Mouse (Mus musculus): ENCODE results near the gene Ercc1. TPM values are rescaled to one million over a fixed set of nuclear protein-coding genes. Genes with fewer than 3 reads are reported as not detected.

The Ercc1 gene
- polyA plus RNA-seq, 2 experiments, result 9.8 to 15.7 TPM

DNA sequence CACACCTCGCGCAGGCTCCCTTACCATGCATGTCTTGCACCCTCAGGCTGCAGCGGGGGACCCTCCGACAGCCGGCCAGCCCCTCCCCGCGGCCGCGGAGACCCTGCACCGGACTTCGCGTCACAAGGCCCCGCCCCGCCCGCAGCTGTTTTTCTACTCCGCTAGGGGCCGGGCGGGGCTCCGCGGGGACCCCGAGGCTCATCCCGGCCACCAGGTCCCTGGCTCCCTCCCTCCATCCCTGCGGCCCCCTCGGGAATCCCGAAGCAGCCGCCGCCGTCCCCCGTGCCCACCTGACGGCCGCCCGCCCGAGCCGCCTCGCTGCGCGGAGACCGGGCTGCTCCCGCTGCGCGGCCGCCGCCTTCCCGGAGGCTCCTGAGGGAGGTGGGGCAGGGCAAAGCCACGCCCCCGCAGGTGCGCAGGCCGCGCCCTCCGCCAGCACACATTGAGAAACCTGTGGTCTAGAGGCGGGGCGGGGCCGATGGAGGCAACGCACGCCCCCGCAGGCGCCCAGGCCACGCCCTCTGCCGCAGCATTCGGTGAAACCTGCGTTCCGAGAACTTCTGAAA, 59.2 kb downstream of the Ercc1 start, which contains the start of gene Klc3:
Gene Klc3, minus strand, starts transcription at position 374 of the 566 bp plus-strand sequence.
- Histone ChIP-seq H3K4me3 (ENCODE audit: insufficient read depth in 1 of 2, low read depth in 2 of 2, low read length in 2 of 2) (peak within 1 kb of the TSS; percentile 24 to 48), H3K9me3 (ENCODE audit: control insufficient read depth, low read length) (peaks cover 2% of the 10 kb centered on the region), H3K9ac (replicated peaks) (no peak within 1 kb of the TSS), H3K36me3 (replicated peaks; ENCODE audit: control insufficient read depth, insufficient read depth, low read depth) (no peaks in the 10 kb centered on the region), H3K4me2 (ENCODE audit: low read depth) (peak within 1 kb of the TSS; percentile 83), H3K4me1 (replicated peaks; ENCODE audit: control insufficient read depth in 2 of 2, insufficient read depth in 2 of 2, low read length in 1 of 2) (peaks cover 0 to 2% of the 10 kb centered on the region in 2 experiments; a peak in 1 of 4 replicates), H3K27me3 (ENCODE audit: control insufficient read depth, insufficient read depth, low read length) (peaks cover 34% of the 10 kb centered on the region), H3K27ac (no peak within 1 kb of the TSS)
- TF ChIP-seq CTCF (IDR thresholded peaks at IDR 0.05; ENCODE audit: low read depth) (no peak), EP300 (IDR thresholded peaks at IDR 0.05; ENCODE audit: low read depth) (no peak)
- ATAC-seq (ENCODE audit: insufficient read depth) (peak; percentile 73), DNase-seq (ENCODE audit: low read depth in 3 of 3, low spot score in 3 of 3) (peak; percentile 34 to 73 (median 40))
- 1% methylated on average over 62 of the region's 62 CpGs for WGBS (ENCODE audit: insufficient replicate concordance)

DNA sequence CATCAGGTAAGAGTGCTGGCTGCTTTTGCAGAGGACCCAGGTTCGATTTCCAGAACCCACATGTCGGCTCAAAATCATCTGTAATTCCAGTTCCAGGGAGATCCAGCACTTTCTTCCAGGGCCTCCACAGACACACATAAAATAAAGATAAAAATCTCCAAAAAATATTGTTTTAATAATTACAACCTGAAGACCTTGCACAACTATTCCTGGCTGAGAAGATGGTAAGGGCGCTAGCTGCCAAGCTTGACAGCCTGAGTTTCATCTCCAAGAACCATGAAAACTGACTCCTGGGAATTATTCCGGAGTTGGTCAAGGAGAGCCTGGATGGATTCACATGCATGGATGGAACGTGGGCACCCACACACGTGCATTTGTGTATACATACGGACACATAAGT, 59.9 kb downstream of the Ercc1 start, which contains the start of gene Ckm:
Gene Ckm, plus strand, starts transcription at position 301 of the 400 bp plus-strand sequence.
- ATAC-seq (ENCODE audit: insufficient read depth), result no peak
- TF ChIP-seq EP300 (IDR thresholded peaks at IDR 0.05; ENCODE audit: low read depth), result no peak
- TF ChIP-seq CTCF (IDR thresholded peaks at IDR 0.05; ENCODE audit: low read depth), result no peak
- H3K27me3 ChIP-seq (ENCODE audit: control insufficient read depth, insufficient read depth, low read length), result peaks cover 34% of the 10 kb centered on the region
- H3K4me1 ChIP-seq (replicated peaks; ENCODE audit: control insufficient read depth in 2 of 2, insufficient read depth in 2 of 2, low read length in 1 of 2), result peaks cover 0 to 2% of the 10 kb centered on the region in 2 experiments; a peak in 1 of 4 replicates
- peak within 1 kb of the TSS; percentile 83 for H3K4me2 ChIP-seq (ENCODE audit: low read depth)
- H3K9ac ChIP-seq (replicated peaks), result no peak within 1 kb of the TSS
- H3K27ac ChIP-seq, result no peak within 1 kb of the TSS
- no peaks in the 10 kb centered on the region for H3K36me3 ChIP-seq (replicated peaks; ENCODE audit: control insufficient read depth, insufficient read depth, low read depth)
- H3K4me3 ChIP-seq (ENCODE audit: insufficient read depth in 1 of 2, low read depth in 2 of 2, low read length in 2 of 2), result peak within 1 kb of the TSS; percentile 24 to 48
- WGBS (ENCODE audit: insufficient replicate concordance), result 45% methylated on average over 7 of the region's 7 CpGs
- DNase-seq (ENCODE audit: low read depth in 3 of 3, low spot score in 3 of 3), result no peak
- peaks cover 2% of the 10 kb centered on the region for H3K9me3 ChIP-seq (ENCODE audit: control insufficient read depth, low read length)

DNA sequence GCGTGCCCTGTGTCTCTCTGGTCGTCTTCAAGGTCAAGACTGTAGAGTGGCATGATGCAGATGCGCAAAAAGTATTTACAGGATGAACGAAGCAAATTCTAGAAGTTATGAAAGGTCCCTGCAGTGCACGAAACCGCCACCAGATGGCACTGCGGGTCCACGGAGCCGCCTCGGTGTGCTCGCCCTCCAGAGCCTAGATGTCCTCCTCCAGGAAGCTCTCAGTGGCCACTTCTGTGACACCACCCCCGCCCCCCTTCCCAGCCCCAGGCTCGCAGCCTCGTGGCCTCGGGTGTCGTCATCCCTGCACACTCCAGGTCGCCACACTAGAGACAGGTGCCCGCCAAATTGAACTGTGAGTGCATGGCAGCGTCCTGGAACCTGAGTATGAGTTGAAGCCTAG, 60.8 kb downstream of the Ercc1 start:
- ATAC-seq (ENCODE audit: insufficient read depth), result peak; percentile 42; the same call in 1 of the 2 replicates
- Histone ChIP-seq H3K4me3 (ENCODE audit: insufficient read depth in 1 of 2, low read depth in 2 of 2, low read length in 2 of 2) (no peak overlapping the region), H3K9me3 (ENCODE audit: control insufficient read depth, low read length) (peaks cover 2% of the 10 kb centered on the region), H3K36me3 (replicated peaks; ENCODE audit: control insufficient read depth, insufficient read depth, low read depth) (no peaks in the 10 kb centered on the region), H3K4me2 (ENCODE audit: low read depth) (peak overlapping the region; percentile 47), H3K27ac (no peak overlapping the region), H3K9ac (replicated peaks) (no peak overlapping the region), H3K27me3 (ENCODE audit: control insufficient read depth, insufficient read depth, low read length) (peaks cover 30% of the 10 kb centered on the region), H3K4me1 (replicated peaks; ENCODE audit: control insufficient read depth in 2 of 2, insufficient read depth in 2 of 2, low read length in 1 of 2) (peaks cover 0 to 2% of the 10 kb centered on the region in 2 experiments; a peak in 1 of 4 replicates)
- 2% methylated on average over 19 of the region's 19 CpGs for WGBS (ENCODE audit: insufficient replicate concordance)
- peak; percentile 37 to 60 (median 42) for DNase-seq (ENCODE audit: low read depth in 3 of 3, low spot score in 3 of 3)
- TF ChIP-seq EP300 (IDR thresholded peaks at IDR 0.05; ENCODE audit: low read depth), result no peak
- TF ChIP-seq CTCF (IDR thresholded peaks at IDR 0.05; ENCODE audit: low read depth), result peak; percentile 98

MicroRNAs encoded within 50 kb of the gene (microRNA counts, 519-probe panel; counts per million panel counts)
- 69.9 counts per million for microRNA mmu-miR-343

Small RNA genes lying within 50 kb of the gene (microRNA-seq; reads per million reads assigned to microRNA genes)
- not detected for gene Mir343

Other genes starting within 250 kb of the Ercc1 start
- gene Gm4969, start 226.4 kb upstream of the Ercc1 start, polyA plus RNA-seq (2012; rRNA removed), result 0.14 and 0.25 TPM in 2 replicates
- gene Gm4969, start 226.4 kb upstream of the Ercc1 start, polyA plus RNA-seq (2014; fragmentation: Nextera tagmentation; extraction: Ambion mirVana), result 0.16 and 0.22 TPM in 2 replicates
- 2.0 and 2.6 TPM in 2 replicates for gene Fbxo46, start 224.9 kb upstream of the Ercc1 start, polyA plus RNA-seq (2012; rRNA removed)
- gene Fbxo46, start 224.9 kb upstream of the Ercc1 start, polyA plus RNA-seq (2014; fragmentation: Nextera tagmentation; extraction: Ambion mirVana), result 2.6 and 3.0 TPM in 2 replicates
- 2.2 and 2.3 TPM in 2 replicates for gene Qpctl, start 195.5 kb upstream of the Ercc1 start, polyA plus RNA-seq (2012; rRNA removed)
- gene Qpctl, start 195.5 kb upstream of the Ercc1 start, polyA plus RNA-seq (2014; fragmentation: Nextera tagmentation; extraction: Ambion mirVana), result 2.3 and 3.0 TPM in 2 replicates
- gene Snrpd2, start 195.1 kb upstream of the Ercc1 start, polyA plus RNA-seq (2012; rRNA removed), result 40.7 and 67.5 TPM in 2 replicates
- gene Snrpd2, start 195.1 kb upstream of the Ercc1 start, polyA plus RNA-seq (2014; fragmentation: Nextera tagmentation; extraction: Ambion mirVana), result 75.3 and 76.0 TPM in 2 replicates
- gene Gipr, start 178.7 kb upstream of the Ercc1 start, polyA plus RNA-seq (2012; rRNA removed), result 0.05 and 0.16 TPM in 2 replicates
- 0.10 TPM in 1 of 2 replicates, not detected in the other for gene Gipr, start 178.7 kb upstream of the Ercc1 start, polyA plus RNA-seq (2014; fragmentation: Nextera tagmentation; extraction: Ambion mirVana)
- 6.1 and 7.3 TPM in 2 replicates for gene Eml2, start 168.4 kb upstream of the Ercc1 start, polyA plus RNA-seq (2012; rRNA removed)
- gene Eml2, start 168.4 kb upstream of the Ercc1 start, polyA plus RNA-seq (2014; fragmentation: Nextera tagmentation; extraction: Ambion mirVana), result 0.98 and 1.3 TPM in 2 replicates
- 0.35 and 0.53 TPM in 2 replicates for gene Gpr4, start 132.2 kb upstream of the Ercc1 start, polyA plus RNA-seq (2012; rRNA removed)
- 0.10 and 0.23 TPM in 2 replicates for gene Gpr4, start 132.2 kb upstream of the Ercc1 start, polyA plus RNA-seq (2014; fragmentation: Nextera tagmentation; extraction: Ambion mirVana)
- 8.3 and 9.1 TPM in 2 replicates for gene Opa3, start 116.4 kb upstream of the Ercc1 start, polyA plus RNA-seq (2012; rRNA removed)
- 12.8 and 14.6 TPM in 2 replicates for gene Opa3, start 116.4 kb upstream of the Ercc1 start, polyA plus RNA-seq (2014; fragmentation: Nextera tagmentation; extraction: Ambion mirVana)
- 35.3 and 39.9 TPM in 2 replicates for gene Vasp, start 73.0 kb upstream of the Ercc1 start, polyA plus RNA-seq (2012; rRNA removed)
- 25.5 and 31.0 TPM in 2 replicates for gene Vasp, start 73.0 kb upstream of the Ercc1 start, polyA plus RNA-seq (2014; fragmentation: Nextera tagmentation; extraction: Ambion mirVana)
- 0.04 TPM in 1 of 2 replicates, not detected in the other for gene Ppm1n, start 64.7 kb upstream of the Ercc1 start, polyA plus RNA-seq (2012; rRNA removed)
- gene Ppm1n, start 64.7 kb upstream of the Ercc1 start, polyA plus RNA-seq (2014; fragmentation: Nextera tagmentation; extraction: Ambion mirVana), result not detected in 2 replicates
- 2.9 and 4.1 TPM in 2 replicates for gene Rtn2, start 62.2 kb upstream of the Ercc1 start, polyA plus RNA-seq (2012; rRNA removed)
- 2.6 and 3.0 TPM in 2 replicates for gene Rtn2, start 62.2 kb upstream of the Ercc1 start, polyA plus RNA-seq (2014; fragmentation: Nextera tagmentation; extraction: Ambion mirVana)
- 0.03 and 0.04 TPM in 2 replicates for gene Fosb, start 34.7 kb upstream of the Ercc1 start, polyA plus RNA-seq (2012; rRNA removed)
- not detected in 2 replicates for gene Fosb, start 34.7 kb upstream of the Ercc1 start, polyA plus RNA-seq (2014; fragmentation: Nextera tagmentation; extraction: Ambion mirVana)
- gene Cd3eap, start 14.7 kb downstream of the Ercc1 start, polyA plus RNA-seq (2012; rRNA removed), result 4.5 and 6.7 TPM in 2 replicates
- gene Cd3eap, start 14.7 kb downstream of the Ercc1 start, polyA plus RNA-seq (2014; fragmentation: Nextera tagmentation; extraction: Ambion mirVana), result 7.2 and 7.8 TPM in 2 replicates
- gene Ppp1r13l, start 15.0 kb downstream of the Ercc1 start, polyA plus RNA-seq (2012; rRNA removed), result 2.3 TPM in 2 replicates
- gene Ppp1r13l, start 15.0 kb downstream of the Ercc1 start, polyA plus RNA-seq (2014; fragmentation: Nextera tagmentation; extraction: Ambion mirVana), result 0.65 and 1.0 TPM in 2 replicates
- gene Ercc2, start 37.2 kb downstream of the Ercc1 start, polyA plus RNA-seq (2012; rRNA removed), result 11.7 and 12.3 TPM in 2 replicates
- 4.6 and 5.5 TPM in 2 replicates for gene Ercc2, start 37.2 kb downstream of the Ercc1 start, polyA plus RNA-seq (2014; fragmentation: Nextera tagmentation; extraction: Ambion mirVana)
- 0.18 and 0.21 TPM in 2 replicates for gene Klc3, start 59.3 kb downstream of the Ercc1 start, polyA plus RNA-seq (2012; rRNA removed)
- gene Klc3, start 59.3 kb downstream of the Ercc1 start, polyA plus RNA-seq (2014; fragmentation: Nextera tagmentation; extraction: Ambion mirVana), result 0.13 and 0.58 TPM in 2 replicates
- gene Ckm, start 60.0 kb downstream of the Ercc1 start, polyA plus RNA-seq (2012; rRNA removed), result 0.12 and 0.14 TPM in 2 replicates
- 0.11 and 0.19 TPM in 2 replicates for gene Ckm, start 60.0 kb downstream of the Ercc1 start, polyA plus RNA-seq (2014; fragmentation: Nextera tagmentation; extraction: Ambion mirVana)
- gene Mark4, start 114.0 kb downstream of the Ercc1 start, polyA plus RNA-seq (2012; rRNA removed), result 2.4 and 2.5 TPM in 2 replicates
- 0.80 and 2.5 TPM in 2 replicates for gene Mark4, start 114.0 kb downstream of the Ercc1 start, polyA plus RNA-seq (2014; fragmentation: Nextera tagmentation; extraction: Ambion mirVana)
- gene Exoc3l2, start 118.6 kb downstream of the Ercc1 start, polyA plus RNA-seq (2012; rRNA removed), result 1.7 and 1.9 TPM in 2 replicates
- gene Exoc3l2, start 118.6 kb downstream of the Ercc1 start, polyA plus RNA-seq (2014; fragmentation: Nextera tagmentation; extraction: Ambion mirVana), result 0.48 and 0.78 TPM in 2 replicates
- 2.0 and 2.7 TPM in 2 replicates for gene Bloc1s3, start 163.6 kb downstream of the Ercc1 start, polyA plus RNA-seq (2012; rRNA removed)
- gene Bloc1s3, start 163.6 kb downstream of the Ercc1 start, polyA plus RNA-seq (2014; fragmentation: Nextera tagmentation; extraction: Ambion mirVana), result 0.39 and 0.56 TPM in 2 replicates
- 24.1 and 28.1 TPM in 2 replicates for gene Trappc6a, start 163.6 kb downstream of the Ercc1 start, polyA plus RNA-seq (2012; rRNA removed)
- gene Trappc6a, start 163.6 kb downstream of the Ercc1 start, polyA plus RNA-seq (2014; fragmentation: Nextera tagmentation; extraction: Ambion mirVana), result 40.0 and 40.2 TPM in 2 replicates
- 0.01 and 0.04 TPM in 2 replicates for gene Nkpd1, start 173.1 kb downstream of the Ercc1 start, polyA plus RNA-seq (2012; rRNA removed)
- not detected in 2 replicates for gene Nkpd1, start 173.1 kb downstream of the Ercc1 start, polyA plus RNA-seq (2014; fragmentation: Nextera tagmentation; extraction: Ambion mirVana)
- 21.8 and 27.0 TPM in 2 replicates for gene Ppp1r37, start 218.3 kb downstream of the Ercc1 start, polyA plus RNA-seq (2012; rRNA removed)
- gene Ppp1r37, start 218.3 kb downstream of the Ercc1 start, polyA plus RNA-seq (2014; fragmentation: Nextera tagmentation; extraction: Ambion mirVana), result 1.5 and 2.0 TPM in 2 replicates
- 0.66 and 0.96 TPM in 2 replicates for gene Zfp296, start 232.5 kb downstream of the Ercc1 start, polyA plus RNA-seq (2012; rRNA removed)
- gene Zfp296, start 232.5 kb downstream of the Ercc1 start, polyA plus RNA-seq (2014; fragmentation: Nextera tagmentation; extraction: Ambion mirVana), result 0.38 and 0.41 TPM in 2 replicates
- gene Gemin7, start 232.8 kb downstream of the Ercc1 start, polyA plus RNA-seq (2012; rRNA removed), result 34.8 and 39.6 TPM in 2 replicates
- gene Gemin7, start 232.8 kb downstream of the Ercc1 start, polyA plus RNA-seq (2014; fragmentation: Nextera tagmentation; extraction: Ambion mirVana), result 83.1 and 91.6 TPM in 2 replicates